Mouse (Mus musculus): ENCODE measurements around the gene Idh1.

DNA sequence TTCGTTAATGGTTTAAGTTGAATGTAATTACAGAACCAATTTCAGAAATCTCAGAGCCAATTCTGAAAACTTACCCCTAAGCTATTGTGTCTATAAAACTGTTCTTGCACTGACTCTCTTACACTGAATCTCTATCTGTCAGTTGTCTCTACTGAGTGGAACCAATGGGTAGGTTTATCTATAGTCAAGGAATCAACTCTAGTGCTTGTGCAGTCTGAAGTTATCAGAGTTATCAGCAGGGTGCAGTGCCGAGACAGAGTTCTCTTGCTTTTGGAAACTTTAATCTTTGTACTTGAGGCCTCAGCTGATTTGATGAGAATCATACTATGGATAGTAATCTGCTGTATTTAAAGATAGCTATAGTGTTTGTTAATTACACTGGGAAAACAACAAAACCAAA is 12.1 kb upstream of the Idh1 start:
- TF ChIP-seq POLR2A (IDR thresholded peaks at IDR 0.05; ENCODE audit: insufficient read length, low read depth) (no peak), E2F4 (IDR thresholded peaks at IDR 0.05; ENCODE audit: insufficient read depth) (no peak), POLR2AphosphoS2 (IDR thresholded peaks at IDR 0.05; ENCODE audit: insufficient read length, low read depth) (no peak), TCF12 (IDR thresholded peaks at IDR 0.05; ENCODE audit: insufficient read depth, poor library complexity, severe bottlenecking) (no peak), MAX (IDR thresholded peaks at IDR 0.05; ENCODE audit: low read depth) (no peak), TCF3 (IDR thresholded peaks at IDR 0.05; ENCODE audit: insufficient read length, low read depth) (no peak), CEBPB (IDR thresholded peaks at IDR 0.05; ENCODE audit: insufficient read depth, poor library complexity, severe bottlenecking) (no peak), USF1 (IDR thresholded peaks at IDR 0.05; ENCODE audit: low read depth) (no peak), SRF (IDR thresholded peaks at IDR 0.05; ENCODE audit: control insufficient read depth, insufficient read length, low read depth) (no peak)

Measured in myocyte (in vitro differentiated cells).